Mouse (Mus musculus): ENCODE measurements around the gene H2-Oa.

The H2-Oa gene

GRCm38 (mm10) chr17:34092197-34092875, at the start of gene H2-Oa:
Gene H2-Oa, plus strand, starts transcription at chr17:34092340.
- DNase-seq (ENCODE audit: low read depth), result peak; percentile 69

- DNase-seq (ENCODE audit: low read depth), result no peak
Observed at GRCm38 (mm10) chr17:34045941-34046340, 46.2 kb upstream of the H2-Oa start.

- peak; percentile 57 for DNase-seq (ENCODE audit: low read depth)
Observed at GRCm38 (mm10) chr17:34047404-34048050, 44.6 kb upstream of the H2-Oa start.

GRCm38 (mm10) chr17:34057224-34057623, 34.9 kb upstream of the H2-Oa start:
- DNase-seq (ENCODE audit: low read depth), result no peak

GRCm38 (mm10) chr17:34068864-34069263, 23.3 kb upstream of the H2-Oa start:
- no peak for DNase-seq (ENCODE audit: low read depth)

- DNase-seq (ENCODE audit: low read depth), result peak; percentile 51
Observed at GRCm38 (mm10) chr17:34072091-34072490, 20.0 kb upstream of the H2-Oa start.

GRCm38 (mm10) chr17:34075271-34075670, 16.9 kb upstream of the H2-Oa start:
- DNase-seq (ENCODE audit: low read depth), result peak; percentile 91

GRCm38 (mm10) chr17:34077549-34077948, 14.6 kb upstream of the H2-Oa start:
- DNase-seq (ENCODE audit: low read depth), result peak; percentile 92

- no peak for DNase-seq (ENCODE audit: low read depth)
Observed at GRCm38 (mm10) chr17:34078148-34078547, 14.0 kb upstream of the H2-Oa start.

- no peak for DNase-seq (ENCODE audit: low read depth)
Observed at GRCm38 (mm10) chr17:34079002-34079401, 13.1 kb upstream of the H2-Oa start.

GRCm38 (mm10) chr17:34079621-34080020, 12.5 kb upstream of the H2-Oa start:
- peak; percentile 79 for DNase-seq (ENCODE audit: low read depth)

GRCm38 (mm10) chr17:34083104-34083503, 9.0 kb upstream of the H2-Oa start:
- no peak for DNase-seq (ENCODE audit: low read depth)

- no peak for DNase-seq (ENCODE audit: low read depth)
Observed at GRCm38 (mm10) chr17:34087386-34087785, 4.8 kb upstream of the H2-Oa start.

- DNase-seq (ENCODE audit: low read depth), result no peak
Observed at GRCm38 (mm10) chr17:34088124-34088523, 4.0 kb upstream of the H2-Oa start.

- DNase-seq (ENCODE audit: low read depth), result peak; percentile 80
Observed at GRCm38 (mm10) chr17:34090923-34091322, 1.2 kb upstream of the H2-Oa start.

GRCm38 (mm10) chr17:34093199-34093874, 1.2 kb downstream of the H2-Oa start:
- DNase-seq (ENCODE audit: low read depth), result peak; percentile 29

- peak; percentile 41 for DNase-seq (ENCODE audit: low read depth)
Observed at GRCm38 (mm10) chr17:34094283-34095035, 2.3 kb downstream of the H2-Oa start.

- DNase-seq (ENCODE audit: low read depth), result peak; percentile 29
Observed at GRCm38 (mm10) chr17:34096497-34097010, 4.4 kb downstream of the H2-Oa start.

GRCm38 (mm10) chr17:34097272-34097671, 5.1 kb downstream of the H2-Oa start:
- no peak for DNase-seq (ENCODE audit: low read depth)

- DNase-seq (ENCODE audit: low read depth), result no peak
Observed at GRCm38 (mm10) chr17:34098709-34099479, 6.8 kb downstream of the H2-Oa start.

- no peak for DNase-seq (ENCODE audit: low read depth)
Observed at GRCm38 (mm10) chr17:34099531-34099930, 7.4 kb downstream of the H2-Oa start.

Data from naive thymus-derived CD4-positive, alpha-beta T cell, adult 2 months (primary cell).